Mouse (Mus musculus) megakaryocyte, adult 5-6 weeks (primary cell): Measurements from ENCODE around the gene Lmtk2. TPM values are rescaled to one million over a fixed set of nuclear protein-coding genes. Genes with fewer than 3 reads are reported as not detected.

Source experiments
- ATAC-seq: 2 replicates; pipeline ENCODE4 v1.8.0; 2016; ENCODE audit warnings: mild to moderate bottlenecking, inconsistent platforms; ENCODE audit not compliant: poor library complexity, severe bottlenecking
- total RNA-seq, 2 experiments: library from RNA; stranded (forward) in 1 of 2; stranded (reverse) in 1 of 2; fragments of 153-499, 151-499 nt in 1 of 2; fragments of 221-1000, 200-1000 nt in 1 of 2; gene quantifications; 2 replicates each; pipeline versions ENCODE4 v1.2.3 to v1.2.4; 2015 to 2017

Gene Lmtk2
- total RNA-seq (2015) (13.4 and 15.3 TPM in 2 replicates), total RNA-seq (2017) (11.8 and 16.6 TPM in 2 replicates)

DNA sequence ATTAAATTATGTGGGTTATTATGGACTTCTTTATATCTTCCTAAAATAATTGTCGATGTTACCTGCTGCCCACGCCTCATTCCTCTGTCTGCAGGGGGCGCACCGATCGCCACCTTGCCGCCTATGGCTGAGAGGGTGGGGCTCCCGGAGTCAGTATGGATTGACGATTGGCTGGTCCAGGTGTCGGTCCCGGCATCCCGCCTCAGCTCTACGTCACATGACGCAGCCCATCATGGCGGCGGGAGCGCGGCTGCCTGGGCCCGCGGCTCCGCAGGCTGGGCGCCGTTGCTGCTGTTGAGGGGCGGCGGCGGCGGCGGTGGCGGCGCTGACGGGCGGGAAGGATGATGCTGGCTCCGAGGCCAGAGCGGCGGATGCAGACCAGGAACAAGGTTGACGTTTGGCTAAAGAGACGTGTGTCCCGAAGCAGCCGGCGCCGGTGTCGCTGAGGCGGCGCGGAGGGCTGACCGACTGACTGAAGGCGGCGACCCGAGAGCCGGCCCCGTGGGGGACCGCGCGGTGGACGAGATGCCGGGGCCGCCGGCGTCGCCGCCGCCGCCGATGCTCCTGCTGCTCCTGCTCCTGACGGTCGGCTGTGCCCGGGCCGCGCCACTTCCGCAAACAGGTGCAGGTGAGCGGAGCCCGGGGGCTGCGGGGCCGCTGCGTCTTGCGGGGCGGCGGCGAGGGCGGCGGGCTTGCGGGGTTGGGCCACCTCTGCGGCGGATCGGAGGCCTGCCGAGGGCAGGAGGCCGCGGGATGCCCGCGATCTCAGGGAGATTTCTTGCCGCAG, at the start of gene Lmtk2:
TSS of gene Lmtk2 (plus strand) at position 288 of the 787 bp plus-strand sequence.
- peak; percentile 98 for ATAC-seq

DNA sequence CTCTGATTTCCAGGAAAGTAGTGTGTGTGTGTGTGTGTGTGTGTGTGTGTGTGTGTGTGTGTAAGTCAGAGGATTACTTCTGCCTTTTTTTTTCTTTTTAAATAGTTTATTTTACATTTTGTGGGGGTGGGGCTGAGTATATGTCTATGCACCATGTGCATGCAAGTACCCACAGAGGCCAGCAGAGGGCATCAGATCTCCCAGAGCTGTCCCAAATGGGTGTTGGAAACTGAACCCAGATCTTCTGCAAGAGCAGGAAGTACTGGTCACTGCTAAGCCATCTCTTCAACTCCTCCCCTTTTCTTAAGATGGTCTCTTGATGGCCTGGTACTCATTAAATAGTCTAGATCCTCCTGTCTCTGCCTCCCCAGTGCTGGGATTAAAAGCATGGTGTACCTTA, 49.0 kb upstream of the Lmtk2 start:
- ATAC-seq: peak; percentile 93

DNA sequence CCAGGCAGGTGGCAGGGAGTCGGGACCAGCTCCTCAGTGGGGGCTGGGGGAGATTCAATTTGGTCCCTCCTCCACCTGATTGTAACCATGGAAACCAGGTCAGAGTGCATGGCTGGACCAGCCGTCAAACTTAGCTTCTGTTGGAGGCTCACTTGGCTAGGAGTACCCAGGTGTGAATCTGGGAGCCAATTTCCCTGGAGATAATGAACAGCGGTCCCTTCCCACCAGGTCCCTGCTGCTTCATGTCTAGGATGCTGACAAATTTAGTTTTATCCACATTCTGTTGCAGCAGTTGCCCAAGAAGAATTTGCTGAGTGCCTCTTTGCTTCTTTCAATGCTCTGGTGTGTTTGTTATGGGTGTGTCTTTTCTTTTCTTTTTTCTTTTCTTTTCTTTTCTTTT, 46.8 kb upstream of the Lmtk2 start:
- ATAC-seq: no peak

DNA sequence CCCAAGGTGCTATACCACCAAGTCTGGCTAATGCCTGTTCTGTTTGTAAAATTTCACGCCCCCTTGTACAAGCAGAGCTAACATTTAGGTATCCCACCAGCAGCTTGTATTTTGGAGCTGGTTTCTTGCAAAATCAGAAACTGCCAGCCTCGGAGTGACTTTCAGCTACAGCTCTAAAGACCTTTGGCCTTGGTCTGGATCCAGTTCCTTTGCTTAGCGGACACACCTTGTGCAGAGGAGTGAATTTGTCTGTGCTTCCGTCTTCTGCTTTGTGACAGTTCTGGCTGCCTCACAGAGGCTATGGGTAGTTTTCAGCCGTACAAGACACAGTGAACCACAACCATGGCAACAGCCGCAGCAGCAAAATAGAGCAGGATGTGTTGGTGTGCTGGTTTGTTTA, 45.9 kb upstream of the Lmtk2 start:
- ATAC-seq: no peak

DNA sequence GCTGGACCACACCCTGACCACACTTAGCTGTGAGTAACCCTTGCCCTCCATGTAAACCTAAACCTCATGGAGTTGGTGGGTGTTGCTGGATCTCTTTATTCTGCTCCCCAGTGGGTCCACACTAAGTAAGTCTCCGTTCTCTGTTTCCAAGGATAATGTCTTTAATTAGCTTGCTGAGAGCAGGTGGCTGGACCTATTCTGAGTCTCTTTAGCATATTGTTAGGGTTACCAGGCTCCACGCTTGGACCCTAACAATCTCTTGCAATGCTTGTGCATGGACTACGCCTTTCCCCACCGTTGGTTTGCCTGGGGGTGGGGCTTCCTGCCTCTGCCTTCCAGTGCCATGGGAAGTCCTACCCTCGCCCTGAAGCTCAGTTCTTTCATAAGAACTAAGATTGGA, 36.1 kb upstream of the Lmtk2 start:
- no peak for ATAC-seq

DNA sequence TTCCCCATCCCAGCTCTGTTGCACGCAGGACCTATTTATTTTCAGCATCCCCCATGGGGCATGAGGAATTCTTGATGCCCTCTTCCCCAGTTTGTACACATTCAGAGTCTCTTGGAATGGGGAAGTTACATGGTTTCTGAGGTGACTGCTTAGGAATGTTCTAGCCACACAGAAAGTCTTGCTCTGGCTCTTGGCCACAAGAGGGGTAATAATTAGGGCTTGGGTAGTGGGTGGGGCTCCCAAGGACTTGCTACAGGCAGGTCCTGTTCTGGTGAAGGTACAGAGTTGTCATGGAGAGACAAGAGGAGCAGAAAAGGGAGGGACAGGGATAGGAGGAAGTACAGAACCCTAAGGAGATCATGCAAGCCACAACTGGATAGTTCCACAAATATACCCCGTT, 34.2 kb upstream of the Lmtk2 start:
- 0 out of 2 replicates have a peak, but pooled peaks have one; percentile 27 for ATAC-seq

DNA sequence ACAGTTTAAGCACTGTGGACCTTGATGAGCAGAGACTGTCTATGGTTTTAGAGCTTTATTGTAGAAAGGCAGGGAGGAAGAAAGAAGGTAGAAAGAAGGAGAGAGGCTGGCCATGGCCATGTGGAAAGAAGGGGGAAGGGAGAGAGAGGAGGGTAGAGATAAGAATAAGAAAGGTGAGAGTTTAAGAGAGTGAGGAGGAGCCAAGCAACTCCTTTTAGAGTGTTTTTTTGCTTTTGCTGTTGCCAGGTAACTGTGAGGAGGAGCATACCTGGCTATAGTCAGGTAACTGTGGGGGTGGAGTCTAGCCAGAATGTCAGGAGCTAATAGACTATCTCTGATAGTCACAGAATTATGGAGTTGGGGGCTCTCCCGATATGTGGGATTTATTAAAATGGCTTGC, 30.2 kb upstream of the Lmtk2 start:
- ATAC-seq: no peak

DNA sequence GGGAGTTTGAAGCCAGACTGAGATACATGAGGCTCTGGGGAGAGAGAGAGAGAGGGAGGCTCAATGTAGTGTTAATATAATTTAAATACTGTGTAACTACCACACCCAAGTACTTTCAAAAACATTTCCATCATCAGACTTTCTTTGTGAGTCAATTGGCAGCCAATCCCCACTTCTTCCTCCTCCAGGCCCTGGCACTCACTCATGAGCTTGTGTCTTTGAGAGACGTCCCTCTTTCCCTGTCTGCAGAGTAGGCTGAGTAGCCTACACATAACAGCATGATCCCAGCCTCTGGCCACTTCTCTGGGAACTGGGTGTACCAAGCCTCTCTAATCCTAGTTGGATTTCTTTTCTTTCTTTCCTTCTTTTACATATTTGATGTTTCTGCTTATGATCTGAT, 29.0 kb upstream of the Lmtk2 start:
- ATAC-seq: no peak

DNA sequence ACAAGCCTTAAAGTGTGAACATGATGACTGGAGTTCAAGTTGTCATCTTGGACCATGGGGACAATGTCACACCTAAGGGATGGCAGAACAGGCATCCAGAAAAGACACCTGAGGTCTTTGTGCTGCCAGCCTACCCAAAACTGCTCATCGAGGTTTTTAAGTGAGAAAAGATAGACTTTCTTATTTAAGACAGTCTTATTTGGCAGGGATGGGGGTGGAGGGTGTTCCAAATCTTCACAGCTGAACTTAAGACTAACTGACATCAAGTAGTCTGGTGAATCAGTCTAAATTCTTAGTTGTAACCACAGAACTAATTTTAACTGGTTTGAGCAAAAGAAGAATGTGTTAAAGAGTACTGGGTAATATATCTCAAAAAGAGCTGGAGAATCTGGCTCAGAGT, 22.7 kb upstream of the Lmtk2 start:
- ATAC-seq: no peak

DNA sequence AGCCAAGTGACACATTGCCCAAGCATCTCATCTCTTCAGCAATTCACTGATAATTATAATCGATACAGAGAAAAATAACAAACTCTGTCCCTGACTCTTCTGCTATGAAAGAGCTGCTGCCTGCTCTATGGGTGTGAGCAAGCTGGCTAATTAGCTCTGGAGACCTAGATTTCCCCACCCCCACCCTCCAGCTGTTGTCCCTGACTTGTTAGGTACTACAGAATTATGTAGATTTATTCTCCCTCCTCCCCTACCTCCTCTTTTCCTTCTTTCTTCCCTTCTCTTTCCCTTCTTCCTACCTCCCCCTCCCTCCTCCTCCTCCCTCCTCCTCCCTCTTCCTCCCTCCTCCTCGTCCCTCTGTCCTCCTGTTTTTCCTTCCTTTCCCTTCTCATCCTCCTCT, 19.4 kb upstream of the Lmtk2 start:
- no peak for ATAC-seq

DNA sequence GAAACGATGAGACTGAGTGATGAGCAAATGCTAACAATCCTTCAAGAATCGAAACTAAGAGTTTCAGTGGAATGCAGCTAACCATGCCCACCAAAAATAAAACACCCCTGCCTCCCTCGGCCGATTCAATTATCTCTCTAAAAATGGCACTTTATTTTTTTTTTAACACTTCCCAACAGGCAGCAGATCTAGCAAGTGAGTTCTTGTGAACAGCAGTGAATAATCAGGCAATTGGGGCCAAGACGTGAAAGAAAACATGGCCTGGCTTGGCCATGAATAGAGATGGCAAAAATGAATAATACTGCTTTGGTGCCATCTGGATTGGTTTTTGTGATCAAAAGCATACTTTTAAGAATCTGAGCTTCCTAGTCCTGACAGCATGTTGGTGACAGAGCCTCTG, 18.2 kb upstream of the Lmtk2 start:
- ATAC-seq: no peak

DNA sequence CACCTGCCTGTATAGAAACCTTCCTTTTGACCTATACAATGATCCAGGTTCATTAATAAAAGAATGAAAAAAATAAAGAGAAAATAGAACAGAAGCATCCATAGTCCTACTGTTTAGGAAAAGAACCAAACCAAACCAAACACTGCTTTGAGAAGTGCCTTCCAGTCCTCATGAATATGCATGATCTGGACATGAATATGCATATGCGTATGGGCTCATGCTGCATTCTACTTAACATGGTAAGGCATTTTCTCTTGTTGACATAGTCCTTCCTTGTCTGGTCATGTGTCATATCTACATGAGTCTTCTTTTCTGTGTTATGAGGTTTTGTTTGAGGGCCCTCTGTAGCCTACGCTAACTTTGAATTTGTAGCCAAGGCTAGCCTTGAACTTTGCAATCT, 16.7 kb upstream of the Lmtk2 start:
- ATAC-seq: no peak

DNA sequence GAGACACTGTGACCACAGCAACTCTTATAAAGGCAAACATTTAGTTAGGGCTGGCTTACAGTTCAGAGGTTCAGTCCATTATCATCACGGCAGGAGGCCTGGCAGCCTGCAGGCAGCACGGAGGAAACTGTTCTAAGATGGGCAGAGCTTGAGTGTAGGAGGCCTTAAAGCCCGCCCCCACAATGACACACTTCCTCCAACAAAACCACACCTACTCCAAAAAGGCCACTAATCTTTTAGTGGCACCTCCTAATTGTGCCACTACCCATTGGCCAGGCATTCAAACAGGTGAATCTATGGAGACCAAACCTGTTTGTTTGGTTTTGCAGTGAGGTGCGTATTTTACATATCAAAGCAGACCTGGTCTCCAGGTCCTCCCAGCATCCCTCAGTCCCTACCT, 16.0 kb upstream of the Lmtk2 start:
- no peak for ATAC-seq

DNA sequence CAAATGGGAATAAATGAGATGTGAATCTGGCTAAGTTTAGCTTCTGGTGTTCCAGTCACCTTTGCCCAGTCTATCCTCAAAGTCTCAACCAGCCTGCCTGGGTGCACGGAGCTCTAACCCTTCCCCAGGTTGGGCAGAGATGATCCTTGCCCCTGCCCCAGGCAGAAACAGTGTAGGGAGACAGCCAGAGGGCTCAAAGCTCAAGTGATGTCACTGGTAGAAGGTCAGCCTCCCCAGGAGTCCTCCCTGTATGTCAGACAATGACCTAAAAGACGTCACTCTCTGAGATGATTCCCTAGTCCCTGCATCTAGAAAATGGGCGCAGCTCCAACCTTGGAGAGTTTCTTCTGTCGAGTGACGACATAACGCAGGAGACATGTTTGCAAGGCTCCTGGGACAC, 14.5 kb upstream of the Lmtk2 start:
- ATAC-seq: no peak

DNA sequence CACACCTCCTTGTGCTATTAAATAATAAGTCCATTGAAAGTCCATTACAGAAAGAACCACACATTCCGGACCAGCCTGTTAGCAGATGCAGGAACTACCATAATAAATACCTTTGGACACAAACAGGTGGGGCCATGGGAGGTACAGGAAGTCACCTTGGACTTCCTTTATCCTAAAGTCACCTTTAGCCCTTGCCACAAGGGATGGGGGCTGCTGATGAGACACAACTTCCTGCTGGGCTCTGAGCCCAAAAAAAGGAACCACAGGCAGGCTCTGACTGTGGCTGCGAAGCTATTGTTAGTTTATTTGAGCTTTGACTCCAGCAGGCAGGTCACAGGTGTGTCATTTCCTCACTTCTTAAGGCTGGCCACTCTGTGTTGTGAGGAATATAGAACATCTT, 13.7 kb upstream of the Lmtk2 start:
- ATAC-seq: peak; percentile 67

DNA sequence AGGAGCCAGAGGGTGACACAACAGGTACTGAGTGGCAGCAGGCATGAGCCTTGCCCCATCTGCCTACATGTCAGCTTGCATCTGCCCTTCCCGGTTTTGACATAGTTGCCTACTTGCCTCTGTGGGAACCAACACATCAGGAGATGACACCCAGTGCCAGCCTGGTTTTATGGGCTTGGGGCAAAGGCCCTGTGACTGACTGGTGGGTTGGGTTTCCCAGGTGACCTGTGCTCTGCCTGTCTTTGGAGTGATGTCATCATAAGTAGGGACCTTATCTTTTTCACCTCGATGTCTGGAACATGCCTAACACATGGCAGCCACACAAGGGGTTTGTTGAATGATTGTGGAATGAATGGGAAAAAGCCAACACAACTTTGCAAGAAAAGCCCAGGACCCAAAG, 11.9 kb upstream of the Lmtk2 start:
- ATAC-seq: no peak

DNA sequence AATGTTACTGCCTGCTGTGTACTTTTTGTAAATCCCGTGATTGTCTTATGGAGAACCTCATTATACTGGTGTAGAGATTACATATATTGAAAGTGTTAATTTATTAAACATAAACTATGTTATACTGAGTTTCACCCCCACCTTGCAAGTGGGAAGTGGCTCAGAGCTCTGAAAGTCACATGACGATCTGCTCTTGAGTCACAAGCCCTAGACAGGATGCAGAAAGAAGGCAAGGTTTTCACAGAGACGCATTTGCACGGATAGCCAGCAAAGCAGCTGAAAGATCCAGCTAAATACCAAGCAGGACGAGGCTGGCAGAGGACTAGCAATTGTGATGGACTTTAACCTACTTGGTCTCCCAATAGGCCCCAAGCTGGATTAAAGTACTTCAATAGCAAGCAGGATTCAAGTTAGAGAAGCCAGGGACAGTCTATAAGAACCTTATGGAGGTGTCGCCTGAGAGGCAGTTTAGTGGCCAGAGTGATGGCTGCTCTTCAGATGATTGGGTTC, 4.7 kb upstream of the Lmtk2 start:
- peak; percentile 41 for ATAC-seq

DNA sequence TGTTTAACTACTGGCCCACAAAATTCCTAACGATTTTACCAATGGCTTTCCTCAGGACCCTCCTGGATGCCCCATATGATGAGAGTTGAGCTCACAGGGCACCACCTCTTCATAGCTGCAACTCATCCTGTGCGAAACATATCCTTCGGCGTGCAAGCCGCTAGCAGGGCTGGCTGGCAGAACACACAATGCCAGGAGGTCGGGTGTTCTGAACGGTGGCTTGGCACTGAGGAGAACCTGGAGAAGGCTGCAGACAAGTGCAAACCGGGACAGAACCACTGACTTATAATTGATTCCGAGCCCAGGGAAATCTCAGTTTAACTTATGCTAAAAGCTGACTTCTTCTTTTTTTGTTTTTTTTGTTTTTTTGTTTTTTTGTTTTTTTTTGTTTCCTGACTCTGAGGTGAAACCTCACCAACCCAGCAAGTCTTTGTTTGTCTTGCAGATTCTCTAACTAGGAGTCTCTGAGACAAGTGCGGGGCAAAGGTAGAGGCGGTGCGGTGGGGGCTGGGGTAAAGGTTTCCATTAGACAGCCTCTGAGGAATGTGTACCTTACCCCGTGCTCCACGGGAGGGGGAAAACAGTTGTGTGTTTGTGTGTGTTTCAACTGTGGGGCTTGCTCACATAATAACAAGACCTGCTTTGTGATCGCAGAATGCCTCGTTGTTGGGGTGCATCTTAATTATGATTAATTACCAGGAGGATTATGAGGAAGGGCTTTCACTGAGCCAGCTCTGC, 2.2 kb upstream of the Lmtk2 start:
- no peak for ATAC-seq

DNA sequence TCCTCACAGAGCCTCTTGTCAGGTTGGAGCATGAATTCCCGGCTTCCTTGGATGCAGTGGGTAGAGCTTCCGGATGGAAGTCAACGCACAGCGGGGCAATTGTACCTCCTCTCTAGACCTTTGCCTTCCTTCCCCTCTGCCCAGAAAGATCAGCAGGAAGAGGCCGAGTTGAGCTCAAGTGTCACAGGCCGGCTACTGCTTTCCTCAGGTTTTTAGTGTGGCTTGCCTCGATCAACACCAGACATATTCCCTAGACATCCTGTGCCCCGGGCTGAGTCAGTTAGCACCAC, 1.7 kb upstream of the Lmtk2 start:
- no peak for ATAC-seq

DNA sequence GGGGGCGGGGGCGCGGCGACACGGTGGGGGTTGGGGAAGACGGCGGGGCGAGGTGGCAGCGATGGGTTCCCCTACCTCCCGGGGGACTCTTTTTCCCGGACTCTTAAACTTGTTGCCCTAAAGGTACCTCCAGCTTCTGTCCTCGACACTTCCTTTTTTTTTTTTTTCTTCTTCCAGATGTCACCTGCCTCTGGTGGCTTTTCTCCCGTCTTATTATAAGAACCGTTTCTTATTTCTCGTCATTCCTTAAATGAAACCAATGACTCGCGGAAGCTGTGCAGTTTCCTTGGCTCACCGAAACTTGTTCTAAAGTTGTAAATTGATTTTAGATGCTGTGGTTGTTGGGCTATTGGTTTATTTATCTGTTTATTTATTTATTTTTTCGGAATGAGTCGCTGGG, 712 bp downstream of the Lmtk2 start:
- ATAC-seq: no peak

DNA sequence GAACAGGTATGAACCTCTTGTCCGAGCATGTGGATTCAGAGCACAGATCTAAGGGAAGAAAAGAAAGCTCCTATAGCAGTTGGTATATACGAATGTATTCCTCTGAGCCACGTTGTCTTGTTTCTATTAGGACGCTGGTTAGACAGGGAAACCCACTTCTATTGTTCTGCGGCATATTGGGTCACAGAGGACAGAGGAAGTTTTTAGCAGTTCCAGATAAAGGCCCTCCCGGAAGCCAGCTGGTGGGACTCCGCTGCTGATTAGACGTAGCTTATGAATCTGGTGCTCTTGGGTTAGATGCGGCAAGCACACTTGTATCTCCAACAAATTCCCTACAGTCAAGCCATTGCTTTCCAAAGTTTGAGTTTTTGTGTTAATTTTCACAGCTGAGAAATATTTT, 4.8 kb downstream of the Lmtk2 start:
- ATAC-seq: no peak

DNA sequence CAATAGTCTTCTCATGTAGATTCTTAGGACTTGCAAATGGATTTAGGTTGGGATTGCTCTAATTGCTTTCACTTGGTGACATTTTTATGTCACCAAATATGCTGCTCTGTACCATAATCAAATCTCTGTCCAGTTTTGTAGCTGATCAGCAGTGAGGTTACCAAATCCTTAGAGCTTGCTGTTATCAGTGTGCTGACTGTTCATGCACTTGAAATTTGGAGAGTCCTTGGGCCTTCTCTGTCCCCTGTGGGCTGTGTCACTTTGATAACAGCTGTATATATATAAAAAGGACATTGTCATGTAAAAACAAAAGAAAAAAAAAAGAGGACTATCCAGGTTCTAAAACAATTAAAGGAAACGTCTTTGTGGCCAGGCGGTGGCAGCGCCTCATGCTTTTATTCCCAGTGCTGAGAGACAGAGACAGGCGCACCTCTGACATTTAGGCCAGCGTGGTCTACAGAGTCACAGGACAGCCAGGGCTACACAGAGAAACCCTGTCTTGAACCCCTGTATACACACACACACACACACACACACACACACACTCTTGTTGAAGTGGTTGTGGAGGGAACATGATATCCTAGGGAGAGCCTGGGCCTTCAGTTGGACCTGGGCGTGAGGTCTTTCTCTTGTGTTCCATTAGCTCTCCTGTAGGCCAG, 5.4 kb downstream of the Lmtk2 start:
- no peak for ATAC-seq
